In genomic region chr5:122423083-122423482, GRCm38 (mm10) we compare ENCODE assay signal across 8 mouse cellular contexts. TPM values are rescaled to one million over a fixed set of nuclear protein-coding genes. Genes with fewer than 3 reads are reported as not detected.
DNase-seq lines count a peak whose midpoint lies in the region; ATAC-seq and TF ChIP-seq lines count a peak whose summit lies in the region.

No protein-coding gene starts in this region.

- H3K9me3 ChIP-seq in lung, embryonic 14.5 days (ENCODE audit: low read depth, low read length) = no peaks in the 10 kb centered on the region
- H3K9me3 ChIP-seq in hindbrain, postnatal 0 days (ENCODE audit: low read length) = no peaks in the 10 kb centered on the region
- H3K9me3 ChIP-seq in midbrain, postnatal 0 days (ENCODE audit: low read length) = no peaks in the 10 kb centered on the region

- peaks cover 14% of the 10 kb centered on the region for H3K36me3 ChIP-seq in lung, embryonic 14.5 days (ENCODE audit: insufficient read depth)
- H3K36me3 ChIP-seq in hindbrain, postnatal 0 days (ENCODE audit: insufficient read depth, low read length) = no peaks in the 10 kb centered on the region
- H3K36me3 ChIP-seq in midbrain, postnatal 0 days (ENCODE audit: insufficient read depth, low read length) = no peaks in the 10 kb centered on the region

- no peak for DNase-seq in lung, embryonic 14.5 days
- no peak for DNase-seq in lung, postnatal 4 days
- no peak for DNase-seq in hindbrain, postnatal 0 days (ENCODE audit: low spot score)
- no peak for DNase-seq in midbrain, postnatal 0 days (ENCODE audit: low spot score)
- DNase-seq in gastrocnemius, adult 8-10 months (ENCODE audit: low spot score in 2 of 2) = no peak
- no peak for DNase-seq in right cerebral cortex, postnatal 25 days
- no peak for DNase-seq in gastrocnemius, adult 18-20 months (ENCODE audit: low spot score)

- H3K4me1 ChIP-seq in lung, embryonic 14.5 days (ENCODE audit: insufficient read depth) = 0 out of 2 replicates have a peak, but pooled peaks cover 4% of the 10 kb centered on the region
- no peaks in the 10 kb centered on the region; the same call in 1 of the 2 replicates for H3K4me1 ChIP-seq in brown adipose tissue, adult 24 weeks (ENCODE audit: control insufficient read depth, insufficient read depth, insufficient read length, low read length)
- H3K4me1 ChIP-seq in hindbrain, postnatal 0 days (ENCODE audit: insufficient read depth, low read length) = peaks cover 8% of the 10 kb centered on the region; the same call in 1 of the 2 replicates
- no peaks in the 10 kb centered on the region; the same call in 1 of the 2 replicates for H3K4me1 ChIP-seq in midbrain, postnatal 0 days (ENCODE audit: insufficient read depth, low read length)

- H3K9ac ChIP-seq in lung, embryonic 14.5 days = peak overlapping the region; percentile 93
- peak overlapping the region; percentile 90 for H3K9ac ChIP-seq in hindbrain, postnatal 0 days (replicated peaks; ENCODE audit: low read length)
- peak overlapping the region; percentile 87 for H3K9ac ChIP-seq in midbrain, postnatal 0 days (replicated peaks; ENCODE audit: low read length, poor library complexity, severe bottlenecking)

- H3K4me3 ChIP-seq in lung, embryonic 14.5 days (ENCODE audit: low read depth, low read length) = peak overlapping the region; percentile 96
- H3K4me3 ChIP-seq in brown adipose tissue, adult 24 weeks (ENCODE audit: insufficient read depth, low read depth, low read length) = peak overlapping the region; percentile 98
- H3K4me3 ChIP-seq in hindbrain, postnatal 0 days (ENCODE audit: low read length) = peak overlapping the region; percentile 94
- peak overlapping the region; percentile 93 for H3K4me3 ChIP-seq in midbrain, postnatal 0 days (ENCODE audit: low read depth, low read length)

- no peaks in the 10 kb centered on the region for H3K27me3 ChIP-seq in lung, embryonic 14.5 days (ENCODE audit: insufficient read depth, low read length)
- no peaks in the 10 kb centered on the region for H3K27me3 ChIP-seq in hindbrain, postnatal 0 days (ENCODE audit: insufficient read depth, low read length)
- H3K27me3 ChIP-seq in midbrain, postnatal 0 days (ENCODE audit: insufficient read depth, low read length) = no peaks in the 10 kb centered on the region

- 24% methylated on average over 15 of the region's 15 CpGs for WGBS in lung, embryonic 14.5 days
- WGBS in hindbrain, postnatal 0 days = 33% methylated on average over 15 of the region's 15 CpGs
- 33% methylated on average over 15 of the region's 15 CpGs for WGBS in midbrain, postnatal 0 days

- no peak for TF ChIP-seq CTCF in lung, embryonic 14.5 days (IDR thresholded peaks at IDR 0.05; ENCODE audit: low read depth)
- TF ChIP-seq CTCF in hindbrain, postnatal 0 days (IDR thresholded peaks at IDR 0.05; ENCODE audit: low read depth) = no peak
- TF ChIP-seq CTCF in midbrain, postnatal 0 days (IDR thresholded peaks at IDR 0.05) = no peak

- ATAC-seq in lung, embryonic 14.5 days (ENCODE audit: insufficient read depth) = 0 out of 2 replicates have a peak, but pooled peaks have one; percentile 26
- no peak for ATAC-seq in hindbrain, postnatal 0 days
- ATAC-seq in midbrain, postnatal 0 days (ENCODE audit: low FRiP score) = no peak; the same call in 1 of the 2 replicates

- H3K4me2 ChIP-seq in lung, embryonic 14.5 days = peak overlapping the region; percentile 91
- H3K4me2 ChIP-seq in hindbrain, postnatal 0 days (ENCODE audit: low read depth, low read length) = peak overlapping the region; percentile 87
- peak overlapping the region; percentile 85 for H3K4me2 ChIP-seq in midbrain, postnatal 0 days (ENCODE audit: low read depth, low read length, poor library complexity, severe bottlenecking)

- no peak overlapping the region for H3K27ac ChIP-seq in lung, embryonic 14.5 days (ENCODE audit: low read depth)
- peak overlapping the region; percentile 29; the same call in 1 of the 2 replicates for H3K27ac ChIP-seq in brown adipose tissue, adult 24 weeks (replicated peaks; ENCODE audit: low read depth, low read length)
- peak overlapping the region; percentile 88; the same call in 1 of the 2 replicates for H3K27ac ChIP-seq in hindbrain, postnatal 0 days
- no peak overlapping the region for H3K27ac ChIP-seq in midbrain, postnatal 0 days (ENCODE audit: low read depth, low read length)

RNA-seq across cellular contexts. Expression of gene Anapc7, which starts 1.6 kb away (rescaled TPM):
- 26.8 and 31.9 TPM in 2 replicates for polyA plus RNA-seq in lung, embryonic 14.5 days (2014; fragmentation: Nextera tagmentation; extraction: Ambion mirVana)
- polyA plus RNA-seq in brown adipose tissue, adult 24 weeks (2012; ENCODE audit: insufficient read depth, insufficient read length, missing spikeins) = 16.6 and 17.5 TPM in 2 replicates
- 26.1 and 32.0 TPM in 2 replicates for total RNA-seq in hindbrain, postnatal 0 days (2014; rRNA removed)
- 44.0 and 44.6 TPM in 2 replicates for polyA plus RNA-seq in hindbrain, postnatal 0 days (2015; fragmentation: Nextera tagmentation; extraction: Ambion mirVana)
- total RNA-seq in midbrain, postnatal 0 days (2014; rRNA removed) = 29.3 and 34.3 TPM in 2 replicates
- polyA plus RNA-seq in midbrain, postnatal 0 days (2015; fragmentation: Nextera tagmentation; extraction: Ambion mirVana) = 42.8 and 43.5 TPM in 2 replicates
- 10 to 100 TPM; 14.3 to 16.8 (median 15.2) TPM for total RNA-seq in gastrocnemius, adult 8-10 months (2022)
- 10 to 100 TPM; 14.9 to 16.0 TPM for total RNA-seq in gastrocnemius, adult 18-20 months (2021)

RNA-seq across cellular contexts. Expression of gene Arpc3, which starts 31.4 kb away (rescaled TPM):
- 45.7 and 48.7 TPM in 2 replicates for polyA plus RNA-seq in lung, embryonic 14.5 days (2014; fragmentation: Nextera tagmentation; extraction: Ambion mirVana)
- polyA plus RNA-seq in brown adipose tissue, adult 24 weeks (2012; ENCODE audit: insufficient read depth, insufficient read length, missing spikeins) = 158 and 247 TPM in 2 replicates
- 141 and 163 TPM in 2 replicates for total RNA-seq in hindbrain, postnatal 0 days (2014; rRNA removed)
- 133 and 144 TPM in 2 replicates for polyA plus RNA-seq in hindbrain, postnatal 0 days (2015; fragmentation: Nextera tagmentation; extraction: Ambion mirVana)
- total RNA-seq in midbrain, postnatal 0 days (2014; rRNA removed) = 162 and 188 TPM in 2 replicates
- 134 and 137 TPM in 2 replicates for polyA plus RNA-seq in midbrain, postnatal 0 days (2015; fragmentation: Nextera tagmentation; extraction: Ambion mirVana)
- total RNA-seq in gastrocnemius, adult 8-10 months (2022) = 10 to 100 TPM; 40.8 to 56.9 (median 49.9) TPM
- total RNA-seq in gastrocnemius, adult 18-20 months (2021) = 10 to 100 TPM; 54.0 to 63.0 TPM

RNA-seq across cellular contexts. Expression of gene Fam216a, which starts 50.9 kb away (rescaled TPM):
- 74.4 and 77.3 TPM in 2 replicates for polyA plus RNA-seq in lung, embryonic 14.5 days (2014; fragmentation: Nextera tagmentation; extraction: Ambion mirVana)
- 8.5 and 14.2 TPM in 2 replicates for polyA plus RNA-seq in brown adipose tissue, adult 24 weeks (2012; ENCODE audit: insufficient read depth, insufficient read length, missing spikeins)
- 107 and 121 TPM in 2 replicates for total RNA-seq in hindbrain, postnatal 0 days (2014; rRNA removed)
- polyA plus RNA-seq in hindbrain, postnatal 0 days (2015; fragmentation: Nextera tagmentation; extraction: Ambion mirVana) = 138 and 140 TPM in 2 replicates
- 131 and 139 TPM in 2 replicates for total RNA-seq in midbrain, postnatal 0 days (2014; rRNA removed)
- 156 and 160 TPM in 2 replicates for polyA plus RNA-seq in midbrain, postnatal 0 days (2015; fragmentation: Nextera tagmentation; extraction: Ambion mirVana)
- 1 to 10 TPM; 4.9 to 5.3 (median 5.2) TPM for total RNA-seq in gastrocnemius, adult 8-10 months (2022)
- 1 to 10 TPM; 4.5 to 5.4 TPM for total RNA-seq in gastrocnemius, adult 18-20 months (2021)

RNA-seq across cellular contexts. Expression of gene Gpn3, which starts 51.4 kb away (rescaled TPM):
- 72.1 and 75.5 TPM in 2 replicates for polyA plus RNA-seq in lung, embryonic 14.5 days (2014; fragmentation: Nextera tagmentation; extraction: Ambion mirVana)
- polyA plus RNA-seq in brown adipose tissue, adult 24 weeks (2012; ENCODE audit: insufficient read depth, insufficient read length, missing spikeins) = 13.9 and 15.7 TPM in 2 replicates
- 19.5 and 49.9 TPM in 2 replicates for total RNA-seq in hindbrain, postnatal 0 days (2014; rRNA removed)
- polyA plus RNA-seq in hindbrain, postnatal 0 days (2015; fragmentation: Nextera tagmentation; extraction: Ambion mirVana) = 43.0 and 44.3 TPM in 2 replicates
- total RNA-seq in midbrain, postnatal 0 days (2014; rRNA removed) = 20.8 and 37.9 TPM in 2 replicates
- 41.8 and 44.4 TPM in 2 replicates for polyA plus RNA-seq in midbrain, postnatal 0 days (2015; fragmentation: Nextera tagmentation; extraction: Ambion mirVana)
- total RNA-seq in gastrocnemius, adult 8-10 months (2022) = 10 to 100 TPM; 29.1 to 36.2 (median 32.2) TPM
- total RNA-seq in gastrocnemius, adult 18-20 months (2021) = 10 to 100 TPM; 32.8 to 35.3 TPM

Comparison
In these comparisons a context has a peak if more than half of its experiments do, and no peak if none do; other contexts are left out.
1. H3K27ac ChIP-seq: peak in brown adipose tissue, adult 24 weeks (single experiment) and hindbrain, postnatal 0 days (single experiment); none in lung, embryonic 14.5 days (single experiment) and midbrain, postnatal 0 days (single experiment).
2. RNA of gene Fam216a, which starts 50.9 kb away (total RNA-seq): 131 to 139 TPM in midbrain, postnatal 0 days and 107 to 121 TPM in hindbrain, postnatal 0 days; 4.5 to 5.4 TPM in gastrocnemius, adult 18-20 months and 4.9 to 5.3 TPM in gastrocnemius, adult 8-10 months; every median in the first group is over 10 times any median in the second.
3. Peak in every context shown above with its lines, with median percentiles within 50 percentile points of each other: H3K4me2 ChIP-seq, H3K4me3 ChIP-seq and H3K9ac ChIP-seq.